Mouse (Mus musculus) G1E-ER4 (cell line): ENCODE data around the gene Nlrp3. TPM values are rescaled to one million over a fixed set of nuclear protein-coding genes. Genes with fewer than 3 reads are reported as not detected.
"Not testable (repeated sequence)": the region's sequence is repeated elsewhere in the genome, so short reads cannot be mapped to it uniquely, and the experiment has no call there.

ENCODE experiments used
- GATA1 ChIP-seq: IDR thresholded peaks from one replicate; pipeline ENCODE4 v1.8.0; 2012; ENCODE audit warnings: low read length, inconsistent platforms
- polyA plus RNA-seq: library from polyadenylated mRNA; stranded (reverse); fragments of >175 nt; gene quantifications from 2 replicates; pipeline ENCODE4 v1.2.3, GENCODE M21; 2012

Nlrp3 gene
- polyA plus RNA-seq, 1 experiment: not detected

- TF ChIP-seq GATA1: no peak
These were observed 27.9 kb downstream of the Nlrp3 start for GRCm38 (mm10) chr11:59569306-59569705.

GRCm38 (mm10) chr11:59575726-59576125 is 34.4 kb downstream of the Nlrp3 start:
- TF ChIP-seq GATA1: no peak

GRCm38 (mm10) chr11:59576135-59576534 is 34.8 kb downstream of the Nlrp3 start, which contains the start of gene Olfr222:
Gene Olfr222, minus strand, starts transcription at chr11:59576235.
- not testable (repeated sequence) for TF ChIP-seq GATA1

DNA sequence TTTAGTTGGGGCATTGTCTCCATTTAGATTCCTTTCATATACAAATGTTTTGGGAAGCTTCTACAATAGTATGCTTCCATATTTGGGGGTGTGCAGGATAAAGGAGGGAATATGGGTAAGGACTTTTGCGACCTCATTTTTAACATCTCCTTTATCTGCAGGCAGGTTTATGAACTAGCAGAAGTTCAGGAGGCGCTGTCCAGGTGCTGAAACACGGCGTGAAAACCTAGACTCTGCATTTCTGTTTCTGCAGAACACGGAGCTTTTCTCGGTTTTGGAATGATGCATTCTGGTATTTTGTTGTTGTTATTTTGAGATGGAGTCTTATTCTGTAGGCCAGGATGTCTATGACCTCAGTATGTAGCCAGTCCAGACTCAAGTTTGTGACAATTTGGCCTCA is 43.2 kb downstream of the Nlrp3 start:
- no peak for TF ChIP-seq GATA1

DNA sequence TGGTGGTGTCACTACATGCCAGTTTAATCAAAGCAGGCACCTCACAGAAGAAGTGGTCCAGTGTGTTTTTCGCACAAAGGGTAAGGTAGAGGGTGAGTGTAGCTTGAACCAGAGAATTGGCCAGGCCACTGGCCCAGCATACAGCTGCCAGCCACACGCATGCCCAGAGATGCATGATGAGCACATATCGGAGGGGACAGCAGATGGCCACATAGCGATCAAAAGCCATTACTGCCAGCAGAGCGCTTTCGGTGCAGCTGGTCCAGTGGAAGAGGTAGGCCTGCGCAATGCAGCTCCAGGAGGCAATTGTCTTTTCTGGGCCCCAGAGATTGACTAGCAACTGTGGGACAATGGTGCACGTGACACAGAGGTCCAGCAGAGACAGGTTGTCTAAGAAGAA is 48.1 kb downstream of the Nlrp3 start:
- TF ChIP-seq GATA1: no peak

- no peak for TF ChIP-seq GATA1
These were observed 51.8 kb downstream of the Nlrp3 start, which contains the start of gene Olfr223 for GRCm38 (mm10) chr11:59593189-59593588. Gene Olfr223, minus strand, starts transcription at chr11:59593289.

DNA sequence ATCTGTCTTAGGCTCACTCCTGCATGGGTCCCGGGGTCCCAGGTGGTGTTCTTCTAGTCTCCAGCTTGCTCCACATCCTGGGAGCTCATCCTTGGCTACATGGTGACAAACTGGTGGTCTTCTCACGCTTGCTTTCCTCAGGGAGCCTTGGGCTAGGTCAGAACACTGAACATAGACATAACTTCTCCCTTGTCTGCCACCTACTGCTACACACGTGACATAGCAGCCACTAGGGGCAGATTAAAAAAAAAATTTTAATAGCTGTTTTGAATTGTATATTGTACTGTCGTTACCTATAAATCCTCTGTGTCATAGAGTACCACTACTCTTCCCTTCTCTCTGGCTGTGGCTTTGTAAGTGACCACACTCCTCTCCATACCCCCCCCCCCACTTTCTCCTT is 54.7 kb downstream of the Nlrp3 start:
- TF ChIP-seq GATA1: no peak

- TF ChIP-seq GATA1: no peak
These were observed 55.6 kb downstream of the Nlrp3 start for GRCm38 (mm10) chr11:59596950-59597349.

DNA sequence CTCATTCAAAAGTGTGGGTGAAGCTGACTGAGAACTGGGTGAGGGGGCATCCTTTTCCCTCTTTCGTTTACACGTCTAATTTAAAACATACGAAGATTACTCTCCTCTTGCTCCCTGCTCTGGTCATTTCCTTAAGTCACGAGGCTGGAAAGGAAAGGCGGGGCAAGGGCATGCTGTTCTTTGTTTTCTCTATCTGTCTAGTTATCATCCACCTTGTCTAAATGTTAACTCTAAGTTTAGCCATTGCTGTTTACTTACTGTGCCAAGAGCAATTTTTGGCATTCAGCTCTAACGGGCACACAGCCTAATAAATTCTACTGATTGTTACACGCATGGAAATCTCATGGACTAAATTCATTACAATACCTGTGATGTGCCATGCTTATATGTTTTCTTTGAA is 57.8 kb downstream of the Nlrp3 start:
- no peak for TF ChIP-seq GATA1

DNA sequence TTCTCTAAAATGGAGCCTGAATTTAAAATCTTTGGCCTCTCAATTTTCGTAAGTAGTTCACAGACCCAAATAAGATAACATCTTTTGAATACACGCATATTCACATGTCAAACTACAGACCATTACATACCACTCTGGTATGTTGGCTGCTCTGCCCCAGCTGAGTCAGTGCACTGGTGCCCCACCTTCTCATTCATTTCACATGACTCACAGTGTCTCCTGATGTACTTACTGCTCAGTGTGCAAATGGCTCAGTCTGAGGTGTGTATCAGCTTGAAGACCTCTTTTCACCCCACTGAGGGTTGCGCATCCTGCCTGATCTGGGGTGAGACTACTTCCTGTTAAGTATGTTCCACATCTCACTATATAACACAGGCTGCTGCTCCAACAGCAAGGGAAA is 59.5 kb downstream of the Nlrp3 start:
- TF ChIP-seq GATA1: no peak

- no peak for TF ChIP-seq GATA1
These were observed 60.9 kb downstream of the Nlrp3 start for GRCm38 (mm10) chr11:59602287-59602686.

DNA sequence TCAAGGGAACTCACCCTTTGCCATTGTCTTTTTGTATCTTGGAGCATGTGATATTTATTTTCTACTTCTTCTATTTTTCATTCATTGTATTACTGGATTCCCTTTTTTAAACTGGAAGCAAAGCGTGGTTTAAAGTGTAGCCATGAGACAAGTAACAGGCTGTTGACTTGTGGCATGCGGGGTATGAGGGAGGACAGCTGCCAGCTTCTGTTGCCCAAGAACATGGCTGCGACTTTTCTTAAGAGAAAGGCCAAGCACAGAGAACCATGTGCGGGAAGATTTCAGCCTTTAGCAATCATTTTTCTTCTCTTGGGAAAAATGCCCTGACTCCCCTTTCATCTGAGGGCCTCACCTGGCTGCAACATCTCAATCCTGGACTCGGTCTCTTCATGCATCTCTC is 70.3 kb downstream of the Nlrp3 start:
- no peak for TF ChIP-seq GATA1

DNA sequence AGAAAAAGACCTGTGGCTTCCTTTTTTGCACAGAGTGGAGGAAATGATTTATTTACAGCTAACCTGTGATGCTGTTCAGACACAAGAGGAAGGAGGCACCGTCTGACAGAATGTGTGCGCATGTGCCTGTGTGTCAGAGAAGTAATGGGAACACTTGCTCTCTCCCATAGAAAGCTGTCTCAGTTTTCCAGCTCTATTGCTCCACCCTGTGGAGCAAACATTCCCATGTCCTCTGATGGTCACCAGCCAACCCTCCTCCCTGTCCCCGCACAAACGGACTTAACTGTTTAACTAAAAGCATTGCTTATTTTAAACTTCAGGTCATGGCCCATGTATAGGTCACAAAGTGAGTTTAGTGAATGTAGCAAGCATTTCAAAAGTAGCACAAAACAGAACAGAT is 72.8 kb downstream of the Nlrp3 start:
- no peak for TF ChIP-seq GATA1

Other genes with a start within 250 kb of the Nlrp3 start
- not detected in 2 replicates for gene Wnt9a, start 234.6 kb upstream of the Nlrp3 start, polyA plus RNA-seq
- gene Prss38, start 165.9 kb upstream of the Nlrp3 start, polyA plus RNA-seq: not detected in 2 replicates
- 9.9 and 12.4 TPM in 2 replicates for gene Jmjd4, start 91.5 kb upstream of the Nlrp3 start, polyA plus RNA-seq
- gene Snap47, start 90.4 kb upstream of the Nlrp3 start, polyA plus RNA-seq: 9.7 and 14.5 TPM in 2 replicates
- gene Zfp867, start 69.1 kb upstream of the Nlrp3 start, polyA plus RNA-seq: 0.04 and 0.09 TPM in 2 replicates
- gene Zkscan17, start 14.8 kb upstream of the Nlrp3 start, polyA plus RNA-seq: 63.0 and 63.2 TPM in 2 replicates
- not detected in 2 replicates for gene Olfr222, start 34.7 kb downstream of the Nlrp3 start, polyA plus RNA-seq
- not detected in 2 replicates for gene Olfr223, start 51.7 kb downstream of the Nlrp3 start, polyA plus RNA-seq
- gene Mprip, start 119.7 kb downstream of the Nlrp3 start, polyA plus RNA-seq: 48.1 and 53.1 TPM in 2 replicates
- gene Pld6, start 246.1 kb downstream of the Nlrp3 start, polyA plus RNA-seq: not detected in 2 replicates